Mouse (Mus musculus): ENCODE results near the gene Ube2j1. TPM values are rescaled to one million over a fixed set of nuclear protein-coding genes. Genes with fewer than 3 reads are reported as not detected.
"Not testable (repeated sequence)": the region's sequence is repeated elsewhere in the genome, so short reads cannot be mapped to it uniquely, and the experiment has no call there.

Ube2j1 gene
- polyA plus RNA-seq, 1 experiment from 2014 or later: 38.2 TPM

DNA sequence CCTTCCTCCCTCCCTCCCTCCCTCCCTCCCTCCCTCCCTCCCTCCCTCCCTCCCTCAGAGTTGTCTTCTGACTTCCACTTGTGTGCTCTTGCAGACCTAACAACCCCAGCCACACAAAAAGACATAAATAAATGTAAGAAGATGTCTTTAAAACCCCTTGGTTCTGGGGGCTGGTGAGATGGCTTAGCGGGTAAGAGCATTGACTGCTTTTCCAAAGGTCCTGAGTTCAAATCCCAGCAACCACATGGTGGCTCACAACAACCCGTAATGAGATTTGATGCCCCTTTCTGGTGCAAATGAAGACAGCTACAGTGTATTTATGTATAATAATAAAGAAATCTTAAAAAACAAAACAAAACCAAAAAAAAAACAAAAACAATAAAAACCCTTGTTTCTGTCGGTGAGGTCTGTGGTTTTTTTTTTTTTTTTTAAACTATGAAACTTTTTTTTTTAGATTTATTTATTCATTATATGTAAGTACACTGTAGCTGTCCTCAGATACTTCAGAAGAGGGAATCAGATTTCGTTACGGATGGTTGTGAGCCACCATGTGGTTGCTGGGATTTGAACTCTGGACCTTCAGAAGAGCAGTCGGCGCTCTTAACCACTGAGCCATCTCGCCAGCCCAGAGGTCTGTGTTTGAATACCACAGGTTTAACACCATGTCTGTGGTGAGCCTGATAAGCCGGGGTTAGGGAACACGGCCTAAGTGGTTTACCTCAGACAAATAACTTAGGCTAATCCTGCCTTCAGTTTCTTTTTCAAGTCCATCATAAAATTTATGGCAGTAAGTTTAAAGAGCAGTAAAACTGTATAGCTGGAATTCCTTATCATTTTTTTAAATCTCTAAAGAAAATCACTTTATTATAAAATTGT, 25.4 kb upstream of the Ube2j1 start:
- H3K4me3 ChIP-seq (ENCODE audit: low read depth, low read length); H3K9me3 ChIP-seq (ENCODE audit: control insufficient read depth, low read depth, low read length); H3K36me3 ChIP-seq (ENCODE audit: control insufficient read depth, insufficient read depth, low read length); H3K4me1 ChIP-seq (ENCODE audit: control insufficient read depth, insufficient read depth, low read length); H3K9ac ChIP-seq (replicated peaks; ENCODE audit: low read depth, low read length); H3K27me3 ChIP-seq (ENCODE audit: control insufficient read depth, insufficient read depth, low read length); H3K27ac ChIP-seq (ENCODE audit: low read length); H3K4me2 ChIP-seq (replicated peaks; ENCODE audit: low read depth, low read length); ATAC-seq (ENCODE audit: insufficient number of reproducible peaks, insufficient read depth, low FRiP score, low read depth): not testable (repeated sequence)
- 87% methylated on average over 10 of the region's 10 CpGs for WGBS

DNA sequence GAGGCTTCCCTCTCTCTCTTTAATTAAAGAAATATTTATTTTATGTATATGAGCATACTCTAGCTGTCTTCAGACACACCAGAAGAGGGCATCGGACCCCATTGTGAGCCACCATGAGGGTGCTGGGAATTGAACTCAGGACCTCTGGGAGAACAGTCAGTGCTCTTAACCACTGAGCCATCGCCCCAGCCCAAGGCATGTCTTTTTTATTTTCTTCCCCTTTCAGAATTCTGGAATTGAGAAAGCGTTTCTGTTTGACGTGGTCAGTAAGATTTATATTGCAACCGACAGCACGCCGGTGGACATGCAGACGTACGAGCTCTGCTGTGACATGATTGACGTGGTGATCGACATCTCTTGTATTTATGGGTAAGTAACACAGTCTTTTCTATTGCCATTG, 24.4 kb upstream of the Ube2j1 start:
- Histone ChIP-seq H3K4me2 (replicated peaks; ENCODE audit: low read depth, low read length) (no peak overlapping the region), H3K9me3 (ENCODE audit: control insufficient read depth, low read depth, low read length) (no peaks in the 10 kb centered on the region), H3K36me3 (ENCODE audit: control insufficient read depth, insufficient read depth, low read length) (no peaks in the 10 kb centered on the region), H3K27ac (ENCODE audit: low read length) (no peak overlapping the region), H3K9ac (replicated peaks; ENCODE audit: low read depth, low read length) (no peak overlapping the region), H3K4me3 (ENCODE audit: low read depth, low read length) (no peak overlapping the region), H3K4me1 (ENCODE audit: control insufficient read depth, insufficient read depth, low read length) (no peaks in the 10 kb centered on the region), H3K27me3 (ENCODE audit: control insufficient read depth, insufficient read depth, low read length) (no peaks in the 10 kb centered on the region)
- no peak for ATAC-seq (ENCODE audit: insufficient number of reproducible peaks, insufficient read depth, low FRiP score, low read depth)
- whole genome bisulfite sequencing: 85% methylated on average over 11 of the region's 11 CpGs

GRCm38 (mm10) chr4:33007443-33008217, 23.6 kb upstream of the Ube2j1 start:
- H3K27me3 ChIP-seq (ENCODE audit: control insufficient read depth, insufficient read depth, low read length): no peaks in the 10 kb centered on the region
- no peak for ATAC-seq (ENCODE audit: insufficient number of reproducible peaks, insufficient read depth, low FRiP score, low read depth)
- 66% methylated on average over 9 of the region's 9 CpGs for WGBS
- no peak overlapping the region for H3K9ac ChIP-seq (replicated peaks; ENCODE audit: low read depth, low read length)
- H3K36me3 ChIP-seq (ENCODE audit: control insufficient read depth, insufficient read depth, low read length): no peaks in the 10 kb centered on the region
- H3K4me1 ChIP-seq (ENCODE audit: control insufficient read depth, insufficient read depth, low read length): no peaks in the 10 kb centered on the region
- H3K9me3 ChIP-seq (ENCODE audit: control insufficient read depth, low read depth, low read length): no peaks in the 10 kb centered on the region
- H3K27ac ChIP-seq (ENCODE audit: low read length): no peak overlapping the region
- no peak overlapping the region for H3K4me2 ChIP-seq (replicated peaks; ENCODE audit: low read depth, low read length)
- no peak overlapping the region for H3K4me3 ChIP-seq (ENCODE audit: low read depth, low read length)

GRCm38 (mm10) chr4:33010078-33010477, 21.1 kb upstream of the Ube2j1 start:
- no peak overlapping the region for H3K4me2 ChIP-seq (replicated peaks; ENCODE audit: low read depth, low read length)
- H3K9ac ChIP-seq (replicated peaks; ENCODE audit: low read depth, low read length): no peak overlapping the region
- no peak for ATAC-seq (ENCODE audit: insufficient number of reproducible peaks, insufficient read depth, low FRiP score, low read depth)
- H3K27ac ChIP-seq (ENCODE audit: low read length): no peak overlapping the region
- no peaks in the 10 kb centered on the region for H3K9me3 ChIP-seq (ENCODE audit: control insufficient read depth, low read depth, low read length)
- 93% methylated on average over 1 of the region's 1 CpGs for WGBS
- no peaks in the 10 kb centered on the region for H3K4me1 ChIP-seq (ENCODE audit: control insufficient read depth, insufficient read depth, low read length)
- H3K36me3 ChIP-seq (ENCODE audit: control insufficient read depth, insufficient read depth, low read length): no peaks in the 10 kb centered on the region
- H3K4me3 ChIP-seq (ENCODE audit: low read depth, low read length): no peak overlapping the region
- no peaks in the 10 kb centered on the region for H3K27me3 ChIP-seq (ENCODE audit: control insufficient read depth, insufficient read depth, low read length)

DNA sequence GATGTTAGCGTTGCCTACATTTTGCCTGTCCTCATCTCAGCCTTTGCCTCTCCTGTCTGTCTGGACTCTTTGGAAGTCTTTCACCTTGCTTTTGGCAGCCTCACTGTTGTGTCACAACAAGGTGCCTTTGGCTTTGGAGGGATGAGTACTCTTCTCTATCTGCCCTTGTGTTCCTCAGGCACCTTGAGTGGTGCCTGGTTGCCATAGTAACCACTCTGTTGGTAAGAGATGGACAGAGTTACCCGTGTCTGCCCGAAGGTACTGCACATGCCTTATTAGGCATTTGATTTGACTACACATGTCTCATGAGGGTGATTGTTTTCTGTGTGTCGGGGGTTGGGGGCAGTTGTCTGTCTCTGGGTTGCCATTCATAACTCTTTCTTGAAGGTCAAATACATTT, 18.7 kb upstream of the Ube2j1 start:
- Histone ChIP-seq H3K36me3 (ENCODE audit: control insufficient read depth, insufficient read depth, low read length) (no peaks in the 10 kb centered on the region), H3K4me1 (ENCODE audit: control insufficient read depth, insufficient read depth, low read length) (no peaks in the 10 kb centered on the region), H3K27ac (ENCODE audit: low read length) (no peak overlapping the region), H3K4me2 (replicated peaks; ENCODE audit: low read depth, low read length) (no peak overlapping the region), H3K9me3 (ENCODE audit: control insufficient read depth, low read depth, low read length) (no peaks in the 10 kb centered on the region), H3K9ac (replicated peaks; ENCODE audit: low read depth, low read length) (no peak overlapping the region), H3K4me3 (ENCODE audit: low read depth, low read length) (no peak overlapping the region), H3K27me3 (ENCODE audit: control insufficient read depth, insufficient read depth, low read length) (no peaks in the 10 kb centered on the region)
- no peak for ATAC-seq (ENCODE audit: insufficient number of reproducible peaks, insufficient read depth, low FRiP score, low read depth)
- WGBS: 89% methylated on average over 4 of the region's 4 CpGs

GRCm38 (mm10) chr4:33018361-33018999, 12.7 kb upstream of the Ube2j1 start:
- Histone ChIP-seq H3K36me3 (ENCODE audit: control insufficient read depth, insufficient read depth, low read length) (no peaks in the 10 kb centered on the region), H3K27me3 (ENCODE audit: control insufficient read depth, insufficient read depth, low read length) (no peaks in the 10 kb centered on the region), H3K4me2 (replicated peaks; ENCODE audit: low read depth, low read length) (no peak overlapping the region), H3K27ac (ENCODE audit: low read length) (no peak overlapping the region), H3K9me3 (ENCODE audit: control insufficient read depth, low read depth, low read length) (no peaks in the 10 kb centered on the region), H3K9ac (replicated peaks; ENCODE audit: low read depth, low read length) (no peak overlapping the region), H3K4me1 (ENCODE audit: control insufficient read depth, insufficient read depth, low read length) (no peaks in the 10 kb centered on the region), H3K4me3 (ENCODE audit: low read depth, low read length) (no peak overlapping the region)
- ATAC-seq (ENCODE audit: insufficient number of reproducible peaks, insufficient read depth, low FRiP score, low read depth): peak; percentile 76
- 53% methylated on average over 9 of the region's 9 CpGs for WGBS

- 61% methylated on average over 8 of the region's 8 CpGs for WGBS
- Histone ChIP-seq H3K27me3 (ENCODE audit: control insufficient read depth, insufficient read depth, low read length) (no peaks in the 10 kb centered on the region), H3K9ac (replicated peaks; ENCODE audit: low read depth, low read length) (no peak overlapping the region), H3K4me2 (replicated peaks; ENCODE audit: low read depth, low read length) (no peak overlapping the region), H3K27ac (ENCODE audit: low read length) (no peak overlapping the region), H3K4me1 (ENCODE audit: control insufficient read depth, insufficient read depth, low read length) (no peaks in the 10 kb centered on the region), H3K4me3 (ENCODE audit: low read depth, low read length) (no peak overlapping the region), H3K9me3 (ENCODE audit: control insufficient read depth, low read depth, low read length) (no peaks in the 10 kb centered on the region), H3K36me3 (ENCODE audit: control insufficient read depth, insufficient read depth, low read length) (0 out of 2 replicates have a peak, but pooled peaks cover 3% of the 10 kb centered on the region)
- no peak for ATAC-seq (ENCODE audit: insufficient number of reproducible peaks, insufficient read depth, low FRiP score, low read depth)
Measured at GRCm38 (mm10) chr4:33024420-33024819, 6.8 kb upstream of the Ube2j1 start.

- Histone ChIP-seq H3K4me2 (replicated peaks; ENCODE audit: low read depth, low read length) (no peak overlapping the region), H3K36me3 (ENCODE audit: control insufficient read depth, insufficient read depth, low read length) (0 out of 2 replicates have a peak, but pooled peaks cover 3% of the 10 kb centered on the region), H3K9ac (replicated peaks; ENCODE audit: low read depth, low read length) (no peak overlapping the region), H3K27me3 (ENCODE audit: control insufficient read depth, insufficient read depth, low read length) (no peaks in the 10 kb centered on the region), H3K9me3 (ENCODE audit: control insufficient read depth, low read depth, low read length) (no peaks in the 10 kb centered on the region), H3K27ac (ENCODE audit: low read length) (no peak overlapping the region), H3K4me1 (ENCODE audit: control insufficient read depth, insufficient read depth, low read length) (peaks cover 2% of the 10 kb centered on the region; the same call in 1 of the 2 replicates), H3K4me3 (ENCODE audit: low read depth, low read length) (no peak overlapping the region)
- ATAC-seq (ENCODE audit: insufficient number of reproducible peaks, insufficient read depth, low FRiP score, low read depth): no peak
- WGBS: 90% methylated on average over 7 of the region's 7 CpGs
Measured at GRCm38 (mm10) chr4:33029104-33029503, 2.1 kb upstream of the Ube2j1 start.
